Mouse (Mus musculus): ENCODE measurements at regions not wholly inside any gene's neighbourhood (a gene's known extent, or its start where the extent isn't known, plus 50 kb on each side); places are given as distances from the start of the nearest gene placed in this dataset.
A peak's percentile ranks its signal among the peaks of the same experiment; 100 is the strongest.

DNA sequence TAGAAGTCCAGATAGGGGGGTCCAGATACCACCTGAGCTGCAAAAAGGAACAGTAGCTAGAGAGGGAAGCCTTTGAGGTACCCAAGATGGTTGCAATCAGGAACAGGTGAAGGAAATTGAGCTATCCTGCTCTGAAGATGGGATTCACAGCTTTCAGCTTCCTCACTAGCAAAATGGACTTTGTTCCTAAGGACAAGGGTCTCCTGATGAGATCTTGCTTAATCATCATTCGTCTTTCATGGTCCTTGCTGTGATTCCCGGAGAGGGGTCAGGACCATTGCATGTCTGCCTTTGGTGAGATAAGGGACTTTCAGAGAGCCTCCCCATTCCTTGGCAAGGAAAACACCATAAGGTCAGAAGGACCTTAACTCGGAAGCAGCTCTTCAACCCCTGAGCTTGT, 549.4 kb upstream of the Mgmt start:
- Histone ChIP-seq H3K4me3 (ENCODE audit: low read depth, low read length) (no peak overlapping the region), H3K27me3 (replicated peaks; ENCODE audit: control insufficient read depth, insufficient read depth, low read length) (no peaks in the 10 kb centered on the region), H3K9ac (ENCODE audit: low read depth, low read length) (no peak overlapping the region), H3K4me2 (ENCODE audit: low read depth, low read length) (no peak overlapping the region), H3K4me1 (ENCODE audit: control insufficient read depth, insufficient read depth, low read length) (peaks cover 28% of the 10 kb centered on the region), H3K27ac (replicated peaks; ENCODE audit: low read depth, low read length) (no peak overlapping the region), H3K36me3 (ENCODE audit: control insufficient read depth, insufficient read depth, low read length) (no peaks in the 10 kb centered on the region), H3K9me3 (ENCODE audit: control insufficient read depth, low read length) (no peaks in the 10 kb centered on the region)
- DNase-seq (ENCODE audit: low spot score) (no peak), ATAC-seq (ENCODE audit: low read depth) (no peak)
- WGBS, result 88% methylated on average over 3 of the region's 3 CpGs

DNA sequence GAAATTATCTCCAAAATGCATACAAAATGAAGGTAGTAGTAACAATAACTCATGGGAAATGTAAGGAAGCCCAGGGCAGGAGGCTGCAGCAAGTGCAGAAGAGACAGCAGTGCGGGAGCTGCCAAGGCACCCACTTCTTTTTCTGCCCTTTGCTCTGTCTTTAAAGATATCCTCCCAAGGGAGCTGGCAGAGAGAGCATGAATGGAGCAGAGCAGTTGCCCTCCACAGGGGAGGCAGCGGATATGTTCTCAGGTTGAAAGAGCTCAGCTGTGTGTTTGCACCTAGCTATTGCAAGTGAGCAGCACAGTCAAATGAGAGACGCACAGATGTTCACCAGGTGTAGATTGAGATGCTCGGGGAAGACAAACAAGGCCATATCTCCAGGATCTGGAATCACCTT, 547.9 kb upstream of the Mgmt start:
- WGBS, result 68% methylated on average over 4 of the region's 4 CpGs
- Histone ChIP-seq H3K4me3 (ENCODE audit: low read depth, low read length) (no peak overlapping the region), H3K4me1 (ENCODE audit: control insufficient read depth, insufficient read depth, low read length) (peaks cover 24% of the 10 kb centered on the region), H3K36me3 (ENCODE audit: control insufficient read depth, insufficient read depth, low read length) (no peaks in the 10 kb centered on the region), H3K27me3 (replicated peaks; ENCODE audit: control insufficient read depth, insufficient read depth, low read length) (no peaks in the 10 kb centered on the region), H3K9ac (ENCODE audit: low read depth, low read length) (no peak overlapping the region), H3K27ac (replicated peaks; ENCODE audit: low read depth, low read length) (no peak overlapping the region), H3K4me2 (ENCODE audit: low read depth, low read length) (no peak overlapping the region), H3K9me3 (ENCODE audit: control insufficient read depth, low read length) (no peaks in the 10 kb centered on the region)
- ATAC-seq (ENCODE audit: low read depth), result no peak
- no peak for DNase-seq (ENCODE audit: low spot score)

DNA sequence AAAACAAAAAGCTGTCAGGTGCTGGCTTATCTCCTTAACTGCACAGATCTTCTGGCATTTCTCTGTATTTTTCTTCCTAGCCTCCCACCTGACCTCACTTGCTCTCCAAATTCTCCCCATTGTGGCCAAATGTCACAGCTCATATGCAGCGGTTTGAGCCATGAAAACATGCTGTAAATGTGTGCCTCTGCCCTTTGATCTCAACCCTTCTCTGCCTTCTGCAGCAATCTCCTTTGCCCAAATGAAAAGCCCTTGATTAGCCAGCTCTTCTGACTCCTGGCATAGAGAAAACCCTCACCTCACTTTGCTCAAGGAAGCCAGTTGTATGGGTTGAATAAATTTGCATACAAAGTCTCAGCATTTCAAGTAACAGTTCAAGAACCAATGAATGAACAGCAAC, 546.1 kb upstream of the Mgmt start:
- Histone ChIP-seq H3K36me3 (ENCODE audit: control insufficient read depth, insufficient read depth, low read length) (no peaks in the 10 kb centered on the region), H3K4me2 (ENCODE audit: low read depth, low read length) (no peak overlapping the region), H3K9ac (ENCODE audit: low read depth, low read length) (no peak overlapping the region), H3K27me3 (replicated peaks; ENCODE audit: control insufficient read depth, insufficient read depth, low read length) (no peaks in the 10 kb centered on the region), H3K4me3 (ENCODE audit: low read depth, low read length) (no peak overlapping the region), H3K4me1 (ENCODE audit: control insufficient read depth, insufficient read depth, low read length) (peaks cover 9% of the 10 kb centered on the region), H3K9me3 (ENCODE audit: control insufficient read depth, low read length) (no peaks in the 10 kb centered on the region), H3K27ac (replicated peaks; ENCODE audit: low read depth, low read length) (no peak overlapping the region)
- 58% methylated on average over 1 of the region's 1 CpGs for WGBS
- DNase-seq (ENCODE audit: low spot score) (no peak), ATAC-seq (ENCODE audit: low read depth) (no peak)

DNA sequence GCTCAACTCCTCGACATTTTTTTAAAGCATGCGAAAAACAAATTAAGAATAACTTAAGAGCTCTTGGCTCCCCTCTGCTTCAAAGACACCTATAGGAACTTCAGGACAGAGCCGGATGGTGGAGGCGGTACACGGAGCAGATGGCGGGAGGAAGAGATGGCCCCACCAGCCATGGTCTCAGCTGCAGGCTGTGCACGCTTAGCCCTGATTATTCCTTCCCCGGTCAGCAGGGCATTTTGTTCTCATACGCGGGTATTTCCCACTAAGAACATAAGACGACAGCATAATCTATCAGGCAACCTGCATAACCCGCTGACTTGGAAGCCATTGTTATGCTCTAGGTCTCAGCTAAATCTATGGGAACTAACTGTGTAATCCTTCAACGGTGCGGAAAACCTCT, 544.8 kb upstream of the Mgmt start:
- 0 out of 2 replicates have a peak, but pooled peaks cover 3% of the 10 kb centered on the region for H3K4me1 ChIP-seq (ENCODE audit: control insufficient read depth, insufficient read depth, low read length)
- no peak overlapping the region for H3K9ac ChIP-seq (ENCODE audit: low read depth, low read length)
- H3K27ac ChIP-seq (replicated peaks; ENCODE audit: low read depth, low read length), result no peak overlapping the region
- DNase-seq (ENCODE audit: low spot score) (no peak), ATAC-seq (ENCODE audit: low read depth) (no peak)
- no peaks in the 10 kb centered on the region for H3K27me3 ChIP-seq (replicated peaks; ENCODE audit: control insufficient read depth, insufficient read depth, low read length)
- H3K9me3 ChIP-seq (ENCODE audit: control insufficient read depth, low read length), result no peaks in the 10 kb centered on the region
- H3K36me3 ChIP-seq (ENCODE audit: control insufficient read depth, insufficient read depth, low read length), result no peaks in the 10 kb centered on the region
- no peak overlapping the region for H3K4me2 ChIP-seq (ENCODE audit: low read depth, low read length)
- 74% methylated on average over 14 of the region's 14 CpGs for WGBS
- no peak overlapping the region for H3K4me3 ChIP-seq (ENCODE audit: low read depth, low read length)

DNA sequence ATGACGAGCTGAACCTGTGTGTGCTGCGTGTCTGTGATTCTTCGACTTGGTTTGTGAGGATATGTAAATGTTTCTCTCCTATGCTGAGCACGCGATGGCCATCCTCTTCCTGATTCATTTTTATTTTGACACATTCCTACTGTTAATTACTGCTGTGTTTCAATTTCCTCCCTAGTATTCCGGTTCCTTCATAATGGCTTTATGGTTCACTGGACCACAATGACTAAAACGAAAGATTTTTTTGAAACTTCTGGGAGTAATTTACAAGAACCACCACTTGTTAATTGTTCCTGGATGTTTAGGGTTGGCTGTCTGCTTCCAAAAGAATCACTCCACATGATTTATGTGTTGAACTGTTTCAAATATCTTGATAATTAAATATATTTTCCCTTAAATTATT, 537.4 kb upstream of the Mgmt start:
- no peaks in the 10 kb centered on the region for H3K36me3 ChIP-seq (ENCODE audit: control insufficient read depth, insufficient read depth, low read length)
- no peaks in the 10 kb centered on the region for H3K9me3 ChIP-seq (ENCODE audit: control insufficient read depth, low read length)
- no peak overlapping the region for H3K9ac ChIP-seq (ENCODE audit: low read depth, low read length)
- H3K4me1 ChIP-seq (ENCODE audit: control insufficient read depth, insufficient read depth, low read length), result no peaks in the 10 kb centered on the region
- no peak overlapping the region for H3K4me3 ChIP-seq (ENCODE audit: low read depth, low read length)
- 60% methylated on average over 7 of the region's 7 CpGs for WGBS
- no peaks in the 10 kb centered on the region for H3K27me3 ChIP-seq (replicated peaks; ENCODE audit: control insufficient read depth, insufficient read depth, low read length)
- DNase-seq (ENCODE audit: low spot score) (no peak), ATAC-seq (ENCODE audit: low read depth) (no peak)
- H3K4me2 ChIP-seq (ENCODE audit: low read depth, low read length), result no peak overlapping the region
- no peak overlapping the region for H3K27ac ChIP-seq (replicated peaks; ENCODE audit: low read depth, low read length)

DNA sequence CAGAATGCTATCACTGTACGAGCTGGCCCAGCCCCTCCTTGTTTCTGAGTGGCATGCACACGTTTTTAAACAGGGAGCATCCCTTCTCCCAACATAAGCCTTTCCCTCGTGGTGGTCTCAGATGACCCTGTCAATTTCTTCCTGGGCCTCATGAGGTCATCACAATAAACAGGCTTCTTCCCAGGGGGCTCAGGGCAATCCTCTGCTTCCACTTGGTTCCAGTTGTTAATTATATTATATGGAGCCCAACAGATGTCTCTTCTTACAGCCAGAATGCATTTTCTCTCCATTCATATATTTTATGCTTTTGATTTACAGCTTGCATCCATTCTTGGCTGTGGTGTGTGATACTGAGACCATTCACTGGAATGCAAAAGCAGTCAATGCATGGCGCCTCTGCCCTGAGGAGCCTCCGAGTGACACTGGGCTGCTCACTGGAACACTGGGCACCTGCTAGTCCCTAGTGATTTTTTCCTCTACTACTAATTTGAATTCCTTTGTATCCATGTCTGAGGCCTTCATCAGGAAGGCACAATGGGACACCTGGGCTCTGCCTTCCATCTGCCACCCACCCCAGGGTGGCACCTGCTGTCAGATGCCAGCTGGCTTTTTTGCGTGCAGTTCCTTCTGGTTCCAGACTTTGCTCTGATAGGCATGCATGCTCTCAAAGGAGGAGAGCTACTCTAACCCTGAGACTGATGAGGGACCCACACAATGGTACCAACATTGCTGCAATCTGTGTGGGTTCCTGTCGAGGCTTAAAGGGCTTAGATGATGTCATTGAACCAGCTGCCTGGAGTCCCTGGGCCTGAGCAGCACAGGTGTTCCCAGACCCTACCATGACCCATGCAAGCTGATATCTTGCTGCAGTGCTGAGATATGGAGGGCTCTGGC, 528.8 kb upstream of the Mgmt start:
- peak; percentile 86 for ATAC-seq (ENCODE audit: low read depth)
- WGBS, result 43% methylated on average over 7 of the region's 7 CpGs

DNA sequence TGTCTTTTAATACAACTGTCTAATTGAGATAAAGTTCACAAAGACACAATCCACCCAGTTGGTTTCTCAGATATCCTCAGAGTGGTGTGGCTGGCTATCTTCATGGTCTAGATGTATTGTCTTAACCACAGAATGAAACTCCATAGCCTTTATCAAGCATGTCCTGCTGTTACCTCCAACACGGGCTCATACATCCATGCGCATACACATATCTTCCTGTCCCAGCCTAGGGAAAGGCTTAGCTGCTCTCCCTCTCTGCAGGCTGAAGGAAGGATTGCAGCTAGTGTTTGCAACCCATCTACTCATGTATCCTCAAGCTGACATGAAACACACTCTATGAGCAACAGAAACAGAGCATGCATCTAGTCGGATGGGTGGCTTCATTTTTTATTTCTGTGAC, 517.2 kb upstream of the Mgmt start:
- no peak for ATAC-seq (ENCODE audit: low read depth)
- Histone ChIP-seq H3K9me3 (ENCODE audit: control insufficient read depth, low read length) (no peaks in the 10 kb centered on the region), H3K36me3 (ENCODE audit: control insufficient read depth, insufficient read depth, low read length) (no peaks in the 10 kb centered on the region), H3K27me3 (replicated peaks; ENCODE audit: control insufficient read depth, insufficient read depth, low read length) (no peaks in the 10 kb centered on the region), H3K4me3 (ENCODE audit: low read depth, low read length) (no peak overlapping the region), H3K9ac (ENCODE audit: low read depth, low read length) (no peak overlapping the region), H3K4me2 (ENCODE audit: low read depth, low read length) (no peak overlapping the region), H3K27ac (replicated peaks; ENCODE audit: low read depth, low read length) (peak overlapping the region; percentile 1), H3K4me1 (ENCODE audit: control insufficient read depth, insufficient read depth, low read length) (peaks cover 30% of the 10 kb centered on the region)
- DNase-seq (ENCODE audit: low spot score), result no peak
- 81% methylated on average over 3 of the region's 3 CpGs for WGBS

More for the DNA sequence above, 528.8 kb upstream of the Mgmt start:
- H3K36me3 ChIP-seq (ENCODE audit: control insufficient read depth, insufficient read depth, low read length), result no peaks in the 10 kb centered on the region
- H3K4me1 ChIP-seq (ENCODE audit: control insufficient read depth, insufficient read depth, low read length), result no peaks in the 10 kb centered on the region
- no peak overlapping the region for H3K4me2 ChIP-seq (ENCODE audit: low read depth, low read length)
- H3K27ac ChIP-seq (replicated peaks; ENCODE audit: low read depth, low read length), result no peak overlapping the region
- H3K4me3 ChIP-seq (ENCODE audit: low read depth, low read length), result no peak overlapping the region
- no peaks in the 10 kb centered on the region for H3K9me3 ChIP-seq (ENCODE audit: control insufficient read depth, low read length)
- peak; percentile 72 for DNase-seq (ENCODE audit: low spot score)
- H3K27me3 ChIP-seq (replicated peaks; ENCODE audit: control insufficient read depth, insufficient read depth, low read length), result no peaks in the 10 kb centered on the region
- H3K9ac ChIP-seq (ENCODE audit: low read depth, low read length), result no peak overlapping the region

DNA sequence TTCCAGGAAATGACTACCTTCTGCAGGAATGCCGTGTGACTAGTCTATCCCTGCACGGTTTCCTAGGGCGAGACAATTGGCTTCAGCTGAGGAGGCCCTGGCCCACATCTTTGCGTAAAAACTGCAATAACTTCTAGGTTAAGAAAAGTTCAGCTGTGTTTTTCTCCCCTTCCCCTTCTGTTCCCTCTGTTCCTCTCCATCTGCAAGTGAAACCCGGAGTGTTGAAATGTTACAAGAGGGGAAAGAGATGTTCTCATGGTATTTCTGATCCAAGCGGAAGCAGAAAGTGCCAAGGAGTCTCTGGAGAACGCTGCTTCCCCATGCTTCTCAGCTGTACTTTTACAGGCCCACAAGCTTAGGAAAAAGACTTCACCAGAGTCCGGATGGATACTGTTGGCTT, 516.7 kb upstream of the Mgmt start:
- Histone ChIP-seq H3K27me3 (replicated peaks; ENCODE audit: control insufficient read depth, insufficient read depth, low read length) (no peaks in the 10 kb centered on the region), H3K27ac (replicated peaks; ENCODE audit: low read depth, low read length) (peak overlapping the region; percentile 1), H3K4me2 (ENCODE audit: low read depth, low read length) (no peak overlapping the region), H3K4me1 (ENCODE audit: control insufficient read depth, insufficient read depth, low read length) (peaks cover 30% of the 10 kb centered on the region), H3K9me3 (ENCODE audit: control insufficient read depth, low read length) (no peaks in the 10 kb centered on the region), H3K9ac (ENCODE audit: low read depth, low read length) (no peak overlapping the region), H3K36me3 (ENCODE audit: control insufficient read depth, insufficient read depth, low read length) (no peaks in the 10 kb centered on the region), H3K4me3 (ENCODE audit: low read depth, low read length) (no peak overlapping the region)
- no peak for ATAC-seq (ENCODE audit: low read depth)
- WGBS, result 48% methylated on average over 8 of the region's 8 CpGs
- DNase-seq (ENCODE audit: low spot score), result peak; percentile 80

DNA sequence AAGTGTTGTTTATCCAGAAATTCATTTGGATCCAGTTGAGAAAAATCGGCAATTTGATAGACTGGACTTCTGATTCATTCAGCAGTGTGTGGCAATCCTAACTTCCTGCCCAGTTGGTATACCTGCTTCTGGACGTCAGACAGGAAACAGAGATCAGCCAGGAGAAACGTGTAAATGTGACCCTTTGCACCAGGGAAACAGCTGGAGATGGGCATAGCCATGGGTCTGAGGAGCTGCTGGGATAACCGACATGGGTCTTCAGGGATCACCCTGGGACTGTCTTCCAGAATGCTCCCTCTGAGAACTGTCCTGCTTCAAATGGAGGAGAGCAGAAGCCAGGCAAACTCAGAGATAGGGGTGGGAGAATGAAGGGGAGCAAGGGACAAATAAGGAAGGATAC, 516.1 kb upstream of the Mgmt start:
- H3K9ac ChIP-seq (ENCODE audit: low read depth, low read length), result no peak overlapping the region
- H3K9me3 ChIP-seq (ENCODE audit: control insufficient read depth, low read length), result no peaks in the 10 kb centered on the region
- no peak overlapping the region for H3K4me3 ChIP-seq (ENCODE audit: low read depth, low read length)
- no peak overlapping the region for H3K4me2 ChIP-seq (ENCODE audit: low read depth, low read length)
- H3K36me3 ChIP-seq (ENCODE audit: control insufficient read depth, insufficient read depth, low read length), result no peaks in the 10 kb centered on the region
- DNase-seq (ENCODE audit: low spot score), result no peak
- no peak for ATAC-seq (ENCODE audit: low read depth)
- H3K4me1 ChIP-seq (ENCODE audit: control insufficient read depth, insufficient read depth, low read length), result peaks cover 30% of the 10 kb centered on the region
- 52% methylated on average over 4 of the region's 4 CpGs for WGBS
- H3K27ac ChIP-seq (replicated peaks; ENCODE audit: low read depth, low read length), result peak overlapping the region; percentile 59; the same call in 1 of the 2 replicates
- no peaks in the 10 kb centered on the region for H3K27me3 ChIP-seq (replicated peaks; ENCODE audit: control insufficient read depth, insufficient read depth, low read length)
